Mouse (Mus musculus) bone marrow, adult 2 months (tissue): ENCODE results near the gene Mea1.

Experiments used
- CTCF ChIP-seq: fragments of 200-500 bp; IDR thresholded peaks from 2 replicates; pipeline ENCODE4 v1.5.1; 2011; ENCODE audit warnings: low read length, control low read depth; ENCODE audit not compliant: control insufficient read depth, insufficient read depth
- POLR2A ChIP-seq: fragments of 200-500 bp; IDR thresholded peaks from 2 replicates; pipeline ENCODE4 v1.6.1; 2011; ENCODE audit warnings: low read depth, mild to moderate bottlenecking, control low read depth, low read length, borderline replicate concordance; ENCODE audit not compliant: control insufficient read depth

DNA sequence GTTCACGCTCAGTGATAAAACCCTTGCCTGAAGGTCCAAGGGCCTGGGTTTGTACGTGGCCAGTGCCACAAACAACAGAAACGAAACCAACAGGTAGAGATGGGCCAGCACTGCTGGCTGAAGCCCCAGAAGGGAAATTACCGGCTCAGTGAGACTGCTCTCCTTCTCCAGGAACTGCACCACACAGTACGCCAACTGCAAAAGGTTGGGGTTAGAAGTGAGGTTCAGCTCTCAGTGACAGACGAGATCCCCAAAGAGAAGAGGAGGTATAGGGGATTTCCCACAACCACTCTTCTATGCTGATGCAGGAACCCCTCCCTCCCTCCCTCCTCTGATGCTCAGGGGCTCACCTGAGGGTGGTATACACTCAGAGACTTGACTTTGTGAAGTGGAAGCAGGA is 7.3 kb downstream of the Mea1 start:
- TF ChIP-seq POLR2A (no peak), CTCF (no peak)
